Mouse (Mus musculus) G1E (cell line): ENCODE results near the gene Nr1h4. TPM values are rescaled to one million over a fixed set of nuclear protein-coding genes. Genes with fewer than 3 reads are reported as not detected.

Source experiments
- ATAC-seq: 2 replicates; pipeline ENCODE4 v1.8.0; 2016; ENCODE audit warnings: mild to moderate bottlenecking; ENCODE audit not compliant: insufficient number of reproducible peaks, poor library complexity, low FRiP score, severe bottlenecking; ENCODE audit errors: extremely low read depth
- DNase-seq: peaks from one replicate; pipeline ENCODE4 v3.0.0; 2012; ENCODE audit warnings: low spot score
- H3K27me3 ChIP-seq: 2 replicates; pipeline ENCODE4 v1.6.1; 2012; ENCODE audit warnings: mild to moderate bottlenecking, low read length, inconsistent platforms; ENCODE audit not compliant: insufficient read depth
- H3K36me3 ChIP-seq: replicated peaks from 2 replicates; pipeline ENCODE3; 2012; ENCODE audit warnings: mild to moderate bottlenecking, inconsistent platforms
- H3K4me1 ChIP-seq: 2 replicates; pipeline ENCODE4 v1.6.1; 2012; ENCODE audit warnings: low read depth, low read length, inconsistent platforms, mixed read lengths; ENCODE audit not compliant: insufficient read depth
- H3K4me3 ChIP-seq: 2 replicates; pipeline ENCODE4 v1.5.1; 2012; ENCODE audit warnings: low read depth, mild to moderate bottlenecking, inconsistent platforms, low read length, moderate library complexity, mixed read lengths
- H3K9me3 ChIP-seq: replicated peaks from 2 replicates; pipeline ENCODE4 v1.6.1; 2012; ENCODE audit warnings: inconsistent platforms
- CTCF ChIP-seq: IDR thresholded peaks from 2 replicates; pipeline ENCODE4 v1.5.1; 2012; ENCODE audit warnings: low read depth, low read length, inconsistent platforms, mixed read lengths
- GATA1 ChIP-seq: IDR thresholded peaks from 2 replicates; pipeline ENCODE4 v1.6.1; 2012; ENCODE audit warnings: borderline replicate concordance, low read length, inconsistent platforms, mixed read lengths
- GATA2 ChIP-seq: IDR thresholded peaks from 2 replicates; pipeline ENCODE4 v1.6.1; 2012; ENCODE audit warnings: low read depth, low read length, inconsistent platforms, borderline replicate concordance
- POLR2AphosphoS5 ChIP-seq: IDR thresholded peaks from 2 replicates; pipeline ENCODE4 v1.6.1; 2012; ENCODE audit warnings: low read depth, low read length, inconsistent platforms; ENCODE audit not compliant: insufficient replicate concordance
- TAL1 ChIP-seq: conservative IDR thresholded peaks from 2 replicates; pipeline ENCODE4 v1.6.1; 2012; ENCODE audit warnings: low read depth, low read length, inconsistent platforms, mixed read lengths
- polyA plus RNA-seq: library from polyadenylated mRNA; stranded (reverse); fragments of >175 nt; gene quantifications from 2 replicates; pipeline ENCODE4 v1.2.3, GENCODE M21; 2012
- total RNA-seq, 2 experiments: library from RNA; stranded (forward) in 1 of 2; stranded (reverse) in 1 of 2; fragments of 200-1000 nt in 1 of 2; fragments of >200 nt in 1 of 2; fragmentation: Nextera tagmentation in 1 of 2; gene quantifications; 2 replicates each; pipeline ENCODE4 v1.2.3; 2014 to 2017

The Nr1h4 gene
- total and polyA plus RNA-seq, 3 experiments: not detected

GRCm38 (mm10) chr10:89423164-89423778 lies 110.1 kb downstream of the Nr1h4 start:
- TF ChIP-seq GATA2 (no peak), CTCF (no peak), TAL1 (no peak), POLR2AphosphoS5 (no peak), GATA1 (no peak)
- H3K27me3 ChIP-seq: no peaks in the 10 kb centered on the region
- no peak overlapping the region for H3K4me3 ChIP-seq
- no peaks in the 10 kb centered on the region for H3K36me3 ChIP-seq
- DNase-seq (no peak), ATAC-seq (no peak)
- H3K4me1 ChIP-seq: no peaks in the 10 kb centered on the region
- no peaks in the 10 kb centered on the region for H3K9me3 ChIP-seq

GRCm38 (mm10) chr10:89422504-89423158 lies 110.8 kb downstream of the Nr1h4 start:
- H3K4me1 ChIP-seq: no peaks in the 10 kb centered on the region
- TF ChIP-seq TAL1 (no peak), GATA2 (no peak), CTCF (no peak), POLR2AphosphoS5 (no peak), GATA1 (no peak)
- no peaks in the 10 kb centered on the region for H3K9me3 ChIP-seq
- ATAC-seq (no peak), DNase-seq (no peak)
- H3K27me3 ChIP-seq: no peaks in the 10 kb centered on the region
- no peak overlapping the region for H3K4me3 ChIP-seq
- no peaks in the 10 kb centered on the region for H3K36me3 ChIP-seq

GRCm38 (mm10) chr10:89417966-89418365 lies 115.4 kb downstream of the Nr1h4 start:
- Histone ChIP-seq H3K4me1 (no peaks in the 10 kb centered on the region), H3K27me3 (no peaks in the 10 kb centered on the region), H3K9me3 (peaks cover 6% of the 10 kb centered on the region), H3K36me3 (no peaks in the 10 kb centered on the region), H3K4me3 (no peak overlapping the region)
- ATAC-seq (no peak), DNase-seq (no peak)
- no peak for TF ChIP-seq POLR2AphosphoS5
- no peak for TF ChIP-seq GATA2
- TF ChIP-seq TAL1: no peak
- no peak for TF ChIP-seq CTCF
- TF ChIP-seq GATA1: no peak

GRCm38 (mm10) chr10:89415478-89415877 lies 117.9 kb downstream of the Nr1h4 start:
- no peak for ATAC-seq
- Histone ChIP-seq H3K9me3 (peaks cover 6% of the 10 kb centered on the region), H3K27me3 (no peaks in the 10 kb centered on the region), H3K4me3 (no peak overlapping the region), H3K36me3 (no peaks in the 10 kb centered on the region), H3K4me1 (no peaks in the 10 kb centered on the region)
- no peak for DNase-seq
- TF ChIP-seq GATA1: no peak
- no peak for TF ChIP-seq GATA2
- no peak for TF ChIP-seq POLR2AphosphoS5
- TF ChIP-seq CTCF: no peak
- no peak for TF ChIP-seq TAL1

- TF ChIP-seq TAL1: no peak
- no peak for TF ChIP-seq GATA2
- TF ChIP-seq GATA1: no peak
- TF ChIP-seq CTCF: no peak
- TF ChIP-seq POLR2AphosphoS5: no peak
- Histone ChIP-seq H3K4me1 (no peaks in the 10 kb centered on the region), H3K36me3 (no peaks in the 10 kb centered on the region), H3K9me3 (no peaks in the 10 kb centered on the region), H3K27me3 (no peaks in the 10 kb centered on the region), H3K4me3 (no peak overlapping the region)
- ATAC-seq: no peak
- no peak for DNase-seq
Measured at GRCm38 (mm10) chr10:89407551-89407950, 125.8 kb downstream of the Nr1h4 start.

- H3K4me1 ChIP-seq: no peaks in the 10 kb centered on the region
- no peaks in the 10 kb centered on the region for H3K27me3 ChIP-seq
- ATAC-seq (no peak), DNase-seq (no peak)
- no peak overlapping the region for H3K4me3 ChIP-seq
- no peaks in the 10 kb centered on the region for H3K36me3 ChIP-seq
- no peaks in the 10 kb centered on the region for H3K9me3 ChIP-seq
- TF ChIP-seq GATA1 (no peak), POLR2AphosphoS5 (no peak), GATA2 (no peak), CTCF (no peak), TAL1 (no peak)
Measured at GRCm38 (mm10) chr10:89406733-89407484, 126.5 kb downstream of the Nr1h4 start.
